Mouse (Mus musculus) hindbrain, embryonic 16.5 days (tissue): Measurements from ENCODE around the gene Fads3. TPM values are rescaled to one million over a fixed set of nuclear protein-coding genes. Genes with fewer than 3 reads are reported as not detected.
A peak's percentile ranks its signal among the peaks of the same experiment; 100 is the strongest.

Experiments used
- ATAC-seq: fragments of 200-750 bp; cut with Nextera tagmentation; 2 replicates; pipeline ENCODE4 v1.8.0; 2017; ENCODE audit warnings: moderate TSS enrichment, moderate library complexity
- H3K27ac ChIP-seq: fragments of 300-500 bp; sonication (generic); 2 replicates; pipeline ENCODE4 v1.5.1; 2014; ENCODE audit warnings: low read depth, mild to moderate bottlenecking, control low read depth, low read length, moderate library complexity
- H3K27me3 ChIP-seq: fragments of 300-500 bp; sonication (generic); replicated peaks from 2 replicates; pipeline ENCODE4 v1.6.1; 2014; ENCODE audit warnings: low read length; ENCODE audit not compliant: control insufficient read depth, insufficient read depth
- H3K36me3 ChIP-seq: fragments of 300-500 bp; sonication (generic); 2 replicates; pipeline ENCODE4 v1.6.1; 2014; ENCODE audit warnings: mild to moderate bottlenecking, low read length, moderate library complexity, mixed read lengths; ENCODE audit not compliant: control insufficient read depth, insufficient read depth
- H3K4me1 ChIP-seq: fragments of 300-500 bp; sonication (generic); 2 replicates; pipeline ENCODE4 v1.6.1; 2014; ENCODE audit warnings: low read depth, low read length; ENCODE audit not compliant: control insufficient read depth, insufficient read depth
- H3K4me2 ChIP-seq: fragments of 300-500 bp; sonication (generic); 2 replicates; pipeline ENCODE4 v1.6.1; 2014; ENCODE audit warnings: mild to moderate bottlenecking, low read length, control low read depth, moderate library complexity
- H3K4me3 ChIP-seq: fragments of 300-500 bp; sonication (generic); 2 replicates; pipeline ENCODE4 v1.5.1; 2014; ENCODE audit warnings: mild to moderate bottlenecking, low read length, control low read depth, moderate library complexity
- H3K9ac ChIP-seq: fragments of 300-500 bp; sonication (generic); 2 replicates; pipeline ENCODE4 v1.6.1; 2014; ENCODE audit warnings: low read depth, mild to moderate bottlenecking, control low read depth, low read length, moderate library complexity
- H3K9me3 ChIP-seq: fragments of 300-500 bp; sonication (generic); 2 replicates; pipeline ENCODE4 v1.6.1; 2014; ENCODE audit warnings: mild to moderate bottlenecking, low read length, moderate library complexity; ENCODE audit not compliant: control insufficient read depth
- WGBS: fragments of 180-500 bp; shearing (Covaris S2); extraction: QIAGEN DNeasy Blood & Tissue Kit; methylation state at CpG from one replicate; pipeline ENCODE4 v1.1.7; 2014; 5-methylcytosine and 5-hydroxymethylcytosine counted together
- polyA plus RNA-seq: library from polyadenylated mRNA; unstranded; fragments of >200 nt; fragmentation: Nextera tagmentation; extraction: Ambion mirVana; gene quantifications from 2 replicates; pipeline ENCODE4 v1.2.1, GENCODE M21; 2015

The Fads3 gene
- polyA plus RNA-seq, 1 experiment from 2014 or later, result 42.1 TPM

- no peak overlapping the region for H3K27ac ChIP-seq
- H3K36me3 ChIP-seq, result peaks cover 68% of the 10 kb centered on the region
- H3K9me3 ChIP-seq, result no peaks in the 10 kb centered on the region
- H3K4me1 ChIP-seq, result no peaks in the 10 kb centered on the region
- no peak for ATAC-seq
- no peak overlapping the region for H3K9ac ChIP-seq
- H3K4me3 ChIP-seq, result no peak overlapping the region
- 88% methylated on average over 4 of the region's 4 CpGs for WGBS
- H3K27me3 ChIP-seq, result no peaks in the 10 kb centered on the region
- no peak overlapping the region for H3K4me2 ChIP-seq
Observed at GRCm38 (mm10) chr19:10086976-10087375, 45.6 kb downstream of the Fads3 start.

GRCm38 (mm10) chr19:10093829-10094228 is 52.5 kb downstream of the Fads3 start:
- H3K4me2 ChIP-seq, result no peak overlapping the region
- H3K27ac ChIP-seq, result no peak overlapping the region
- no peak for ATAC-seq
- no peak overlapping the region for H3K4me3 ChIP-seq
- 85% methylated on average over 4 of the region's 4 CpGs for WGBS
- no peaks in the 10 kb centered on the region for H3K9me3 ChIP-seq
- H3K36me3 ChIP-seq, result peaks cover 29% of the 10 kb centered on the region
- H3K4me1 ChIP-seq, result peaks cover 45% of the 10 kb centered on the region
- H3K9ac ChIP-seq, result no peak overlapping the region
- no peaks in the 10 kb centered on the region for H3K27me3 ChIP-seq

GRCm38 (mm10) chr19:10094695-10095094 is 53.3 kb downstream of the Fads3 start:
- H3K36me3 ChIP-seq, result peaks cover 20% of the 10 kb centered on the region

DNA sequence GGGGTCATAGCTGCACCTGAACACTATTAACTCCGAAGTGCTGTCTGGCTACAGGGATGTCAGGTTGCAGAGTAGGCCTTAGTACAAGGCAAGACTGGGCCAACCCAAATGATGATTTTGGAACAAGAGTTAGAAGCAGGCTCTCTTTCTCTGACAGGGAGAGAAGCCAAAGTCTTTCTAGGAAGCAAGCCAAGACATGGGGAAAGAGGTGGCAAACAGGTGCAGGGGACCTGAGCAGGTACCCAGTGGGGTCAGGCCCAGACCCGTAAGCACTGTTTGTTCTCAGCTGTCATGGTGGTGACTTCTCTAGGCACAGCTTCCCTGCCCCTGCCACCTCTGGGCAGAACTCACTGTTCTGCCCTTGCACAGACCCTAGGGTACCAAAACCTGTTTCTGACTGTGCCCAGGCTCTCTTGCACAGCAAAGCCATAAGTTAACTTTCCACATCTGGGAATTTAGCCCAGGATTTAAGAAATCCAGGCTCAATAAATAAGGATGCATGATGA is 55.1 kb downstream of the Fads3 start:
- H3K4me1 ChIP-seq, result peaks cover 56% of the 10 kb centered on the region
- H3K27me3 ChIP-seq, result no peaks in the 10 kb centered on the region
- peak overlapping the region; percentile 77; the same call in 1 of the 2 replicates for H3K4me2 ChIP-seq
- ATAC-seq, result no peak
- H3K36me3 ChIP-seq, result peaks cover 4% of the 10 kb centered on the region
- H3K4me3 ChIP-seq, result no peak overlapping the region
- WGBS, result 82% methylated on average over 2 of the region's 2 CpGs
- no peak overlapping the region for H3K27ac ChIP-seq
- no peaks in the 10 kb centered on the region for H3K9me3 ChIP-seq
- no peak overlapping the region for H3K9ac ChIP-seq

More at GRCm38 (mm10) chr19:10094695-10095094, 53.3 kb downstream of the Fads3 start:
- no peak overlapping the region for H3K27ac ChIP-seq
- H3K4me1 ChIP-seq, result peaks cover 54% of the 10 kb centered on the region
- no peaks in the 10 kb centered on the region for H3K9me3 ChIP-seq
- no peak overlapping the region for H3K4me3 ChIP-seq
- 83% methylated on average over 4 of the region's 4 CpGs for WGBS
- peak overlapping the region; percentile 35 for H3K9ac ChIP-seq
- no peaks in the 10 kb centered on the region for H3K27me3 ChIP-seq
- ATAC-seq, result no peak
- H3K4me2 ChIP-seq, result peak overlapping the region; percentile 6; the same call in 1 of the 2 replicates

DNA sequence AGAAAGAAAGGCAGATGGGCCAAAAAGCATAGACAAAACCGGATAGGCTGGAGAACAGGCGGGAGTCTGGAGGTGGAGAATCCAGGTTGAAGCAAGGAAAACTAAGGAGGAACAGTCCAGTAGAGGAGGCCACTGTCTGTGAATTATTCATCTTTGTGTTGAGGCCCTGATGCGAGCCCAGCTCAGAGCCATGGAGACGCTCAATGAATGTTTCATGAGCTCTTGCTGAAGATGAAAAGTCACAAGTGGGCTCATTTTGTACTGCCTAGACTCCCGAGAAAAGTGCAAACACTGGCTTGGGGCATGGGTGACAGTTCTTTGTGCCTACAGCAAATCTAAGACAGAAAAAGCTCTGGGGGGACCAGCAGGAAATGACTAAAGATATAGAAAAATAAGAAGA is 56.5 kb downstream of the Fads3 start:
- H3K4me2 ChIP-seq, result peak overlapping the region; percentile 77
- 25% methylated on average over 5 of the region's 5 CpGs for WGBS
- H3K27ac ChIP-seq, result peak overlapping the region; percentile 52
- no peaks in the 10 kb centered on the region for H3K9me3 ChIP-seq
- no peak for ATAC-seq
- peak overlapping the region; percentile 16 for H3K4me3 ChIP-seq
- H3K27me3 ChIP-seq, result no peaks in the 10 kb centered on the region
- no peak overlapping the region for H3K9ac ChIP-seq
- H3K36me3 ChIP-seq, result peaks cover 3% of the 10 kb centered on the region; the same call in 1 of the 2 replicates
- H3K4me1 ChIP-seq, result peaks cover 59% of the 10 kb centered on the region

- Histone ChIP-seq H3K4me3 (peak overlapping the region; percentile 54), H3K27me3 (no peaks in the 10 kb centered on the region), H3K9me3 (no peaks in the 10 kb centered on the region), H3K9ac (peak overlapping the region; percentile 75), H3K4me1 (peaks cover 46% of the 10 kb centered on the region), H3K36me3 (no peaks in the 10 kb centered on the region), H3K4me2 (peak overlapping the region; percentile 77), H3K27ac (peak overlapping the region; percentile 96)
- under 1% methylated on average over 21 of the region's 21 CpGs for WGBS
- ATAC-seq, result peak; percentile 62
Observed at GRCm38 (mm10) chr19:10100631-10101071, 59.3 kb downstream of the Fads3 start.

DNA sequence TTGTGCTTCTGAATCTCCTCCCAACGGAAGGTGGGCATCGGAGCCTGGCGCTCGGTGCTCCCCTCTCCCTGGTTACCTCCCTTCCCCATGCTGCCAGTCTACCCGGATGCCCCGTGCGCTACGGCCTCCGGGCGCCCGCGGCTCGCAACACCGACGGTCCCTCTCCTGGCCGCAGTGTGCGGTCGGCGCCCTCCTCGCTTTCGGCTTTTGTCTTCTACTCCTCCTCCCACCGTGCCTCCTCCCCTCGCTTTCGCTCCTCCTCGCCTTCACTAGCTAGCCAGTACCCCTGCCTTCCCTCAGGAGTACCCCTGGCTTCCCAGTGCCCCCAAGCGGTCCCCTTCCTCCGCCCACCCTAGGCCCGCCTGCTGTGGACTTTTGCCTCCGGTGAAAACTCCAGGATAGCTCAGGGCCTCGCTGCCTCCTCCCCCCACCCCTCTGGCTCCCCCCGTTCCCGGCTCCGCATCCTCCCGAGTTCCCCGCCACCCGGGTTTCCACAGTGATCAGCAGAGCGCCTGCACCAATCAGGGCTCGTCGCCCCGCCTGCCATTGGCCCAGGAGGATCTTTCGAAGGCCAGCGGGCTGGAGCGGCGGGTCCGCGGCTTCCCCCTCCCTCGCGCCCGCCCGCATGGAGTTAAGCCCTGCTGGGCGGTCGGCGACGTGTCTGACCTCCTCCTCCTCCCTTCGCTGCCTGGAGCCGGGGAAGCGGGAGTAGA is 60.1 kb downstream of the Fads3 start, which contains the start of gene Fads2:
Gene Fads2 (minus strand): TSS at position 406 of the 713 bp plus-strand sequence.
- peak; percentile 96 for ATAC-seq
- Histone ChIP-seq H3K9me3 (no peaks in the 10 kb centered on the region), H3K27me3 (no peaks in the 10 kb centered on the region), H3K4me3 (peak within 1 kb of the TSS; percentile 54), H3K4me1 (peaks cover 38% of the 10 kb centered on the region), H3K36me3 (no peaks in the 10 kb centered on the region), H3K27ac (peak within 1 kb of the TSS; percentile 96), H3K4me2 (peak within 1 kb of the TSS; percentile 77), H3K9ac (peak within 1 kb of the TSS; percentile 75)
- under 1% methylated on average over 56 of the region's 57 CpGs for WGBS

DNA sequence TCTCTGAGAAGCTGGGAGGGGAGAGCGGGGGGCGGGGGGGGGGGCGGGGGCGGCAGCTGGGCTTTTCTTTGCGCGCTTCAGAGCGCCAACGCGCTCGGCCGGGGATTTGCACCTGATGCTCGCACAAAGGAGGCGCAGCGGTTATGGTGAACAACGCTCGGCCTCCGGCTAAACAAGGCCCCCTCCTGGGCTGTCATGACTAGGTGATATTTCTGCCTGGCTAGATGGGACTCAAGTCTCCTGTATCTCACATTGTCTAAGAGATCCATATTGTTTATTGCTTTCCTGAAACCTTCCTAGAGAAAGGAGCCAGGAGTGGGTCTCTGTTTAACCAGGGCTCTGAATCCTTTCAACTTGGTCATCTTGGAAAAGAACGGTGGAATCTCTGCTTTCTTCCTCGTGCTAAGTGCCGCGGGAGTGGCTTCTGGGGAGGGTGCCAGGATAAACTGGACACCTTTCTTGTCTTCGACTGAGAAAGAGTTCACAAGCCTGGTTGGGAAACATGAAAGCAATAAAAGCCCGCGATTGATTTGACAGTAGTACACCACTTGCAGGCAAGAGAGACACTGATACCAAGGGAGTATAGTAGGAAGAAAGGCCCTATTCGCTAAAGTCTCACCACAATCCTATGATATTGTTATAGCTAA is 60.8 kb downstream of the Fads3 start:
- Histone ChIP-seq H3K4me3 (peak overlapping the region; percentile 54), H3K36me3 (no peaks in the 10 kb centered on the region), H3K4me1 (peaks cover 31% of the 10 kb centered on the region), H3K27ac (peak overlapping the region; percentile 96), H3K9me3 (no peaks in the 10 kb centered on the region), H3K4me2 (peak overlapping the region; percentile 77), H3K9ac (peak overlapping the region; percentile 75), H3K27me3 (no peaks in the 10 kb centered on the region)
- ATAC-seq, result no peak
- WGBS, result under 1% methylated on average over 22 of the region's 25 CpGs

- Histone ChIP-seq H3K4me3 (no peak overlapping the region), H3K4me2 (no peak overlapping the region), H3K4me1 (peaks cover 11% of the 10 kb centered on the region), H3K9me3 (no peaks in the 10 kb centered on the region), H3K36me3 (no peaks in the 10 kb centered on the region), H3K27me3 (no peaks in the 10 kb centered on the region), H3K27ac (no peak overlapping the region), H3K9ac (no peak overlapping the region)
- ATAC-seq, result no peak
- 75% methylated on average over 6 of the region's 6 CpGs for WGBS
Observed at GRCm38 (mm10) chr19:10104234-10104633, 62.9 kb downstream of the Fads3 start.
